Mouse (Mus musculus) C2C12 (cell line): Measurements from ENCODE around the gene Ppp2r5a.

ENCODE experiments used
- CTCF ChIP-seq: IDR thresholded peaks from one replicate; pipeline ENCODE4 v1.5.1; 2011; ENCODE audit not compliant: control insufficient read depth, insufficient read depth, insufficient read length
- MAX ChIP-seq: IDR thresholded peaks from one replicate; pipeline ENCODE4 v1.6.1; 2011; ENCODE audit warnings: mild to moderate bottlenecking, control low read depth
- MYOG ChIP-seq: IDR thresholded peaks from one replicate; pipeline ENCODE4 v1.6.1; 2011; ENCODE audit not compliant: control insufficient read depth, insufficient read length; ENCODE audit errors: extremely low read depth
- USF1 ChIP-seq: IDR thresholded peaks from one replicate; pipeline ENCODE4 v1.6.1; 2011; ENCODE audit warnings: low read depth, mild to moderate bottlenecking, control low read depth, moderate library complexity

GRCm38 (mm10) chr1:191368193-191368592, 34.9 kb downstream of the Ppp2r5a start:
- TF ChIP-seq CTCF: no peak
- TF ChIP-seq MYOG: no peak
- TF ChIP-seq MAX: no peak
- no peak for TF ChIP-seq USF1
